Mouse (Mus musculus) heart, postnatal 0 days (tissue): Measurements from ENCODE around the gene Pla2g16.

ENCODE experiments used
- CTCF ChIP-seq: IDR thresholded peaks from 2 replicates; pipeline ENCODE4 v1.5.1; 2016; ENCODE audit warnings: antibody characterized with exemption, control low read depth, low read depth
- EP300 ChIP-seq: IDR thresholded peaks from 2 replicates; pipeline ENCODE4 v1.6.1; 2016; ENCODE audit warnings: antibody characterized with exemption, low read depth

DNA sequence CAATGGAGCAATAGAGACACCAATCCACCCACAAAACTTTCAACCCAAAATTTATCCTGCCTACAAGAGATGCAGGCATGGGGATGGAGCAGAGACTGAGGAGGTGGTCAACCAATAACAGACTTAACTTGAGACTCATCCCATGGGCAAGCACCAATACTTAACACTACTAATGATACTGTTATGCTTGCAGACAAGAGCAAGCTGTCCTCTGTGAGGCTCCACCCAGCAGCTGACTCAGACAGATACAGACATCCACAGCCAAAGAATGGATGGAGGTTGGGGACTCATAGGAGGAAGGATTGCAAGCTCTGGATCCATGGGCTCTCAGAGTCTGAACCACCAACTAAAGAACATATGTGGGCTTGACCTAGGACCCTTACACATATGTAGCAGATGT, 3.8 kb upstream of the Pla2g16 start:
- TF ChIP-seq EP300 (no peak), CTCF (no peak)
